ENCODE assay signal across 9 mouse cellular contexts in the genomic region with DNA sequence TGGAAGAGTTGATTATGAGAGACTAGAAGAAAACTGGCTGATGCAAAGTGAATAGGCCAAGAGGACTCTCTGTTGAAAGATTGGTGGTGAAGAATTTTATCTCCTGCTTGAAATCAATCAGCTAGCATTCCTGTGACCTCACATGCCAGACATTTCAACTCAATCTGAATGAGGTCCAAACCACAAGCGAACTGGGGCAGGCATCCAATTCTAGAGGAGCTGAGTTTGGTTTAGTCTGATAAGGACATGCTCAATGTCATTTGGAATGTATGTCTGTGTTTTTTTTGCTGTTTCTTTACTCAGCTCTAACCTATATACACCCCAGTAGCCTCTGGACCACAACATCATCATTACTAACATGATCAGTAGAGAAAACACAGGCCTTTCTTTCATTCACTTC.
DNase-seq lines count a peak whose midpoint lies in the region; ATAC-seq lines count a peak whose summit lies in the region.
"Had no signal": no experiment of that assay in that cellular context is flagged by ENCODE, and none has a peak within 500 bp of the region (broad histone marks: within the 10 kb centered on the region; RNA-seq: fewer than 3 reads in every experiment).

No protein-coding gene starts in this region.

- H3K4me3 ChIP-seq in heart, embryonic 11.5 days (ENCODE audit: low read depth, low read length), result no peak overlapping the region
- H3K4me3 ChIP-seq in forebrain, embryonic 10.5 days, result no peak overlapping the region
- no peak overlapping the region for H3K4me3 ChIP-seq in intestine, embryonic 15.5 days (replicated peaks)

- no peak overlapping the region for H3K9ac ChIP-seq in heart, embryonic 11.5 days (ENCODE audit: low read depth, low read length)
- H3K9ac ChIP-seq in intestine, embryonic 15.5 days, result no peak overlapping the region

- H3K4me2 ChIP-seq in heart, embryonic 11.5 days, result no peak overlapping the region
- no peak overlapping the region for H3K4me2 ChIP-seq in intestine, embryonic 15.5 days (replicated peaks)

- H3K9me3 ChIP-seq in heart, embryonic 11.5 days (replicated peaks; ENCODE audit: control insufficient read depth, low read length), result no peaks in the 10 kb centered on the region
- H3K9me3 ChIP-seq in forebrain, embryonic 10.5 days, result no peaks in the 10 kb centered on the region
- no peaks in the 10 kb centered on the region for H3K9me3 ChIP-seq in intestine, embryonic 15.5 days

- H3K4me1 ChIP-seq in heart, embryonic 11.5 days (ENCODE audit: control insufficient read depth, insufficient read depth, low read length), result no peaks in the 10 kb centered on the region
- H3K4me1 ChIP-seq in forebrain, embryonic 10.5 days, result no peaks in the 10 kb centered on the region
- H3K4me1 ChIP-seq in intestine, embryonic 15.5 days (replicated peaks), result no peaks in the 10 kb centered on the region

- WGBS in heart, embryonic 11.5 days (ENCODE audit: insufficient replicate concordance), result 11% methylated on average over 1 of the region's 1 CpGs
- 87% methylated on average over 1 of the region's 1 CpGs for WGBS in forebrain, embryonic 10.5 days
- 61% methylated on average over 1 of the region's 1 CpGs for WGBS in intestine, embryonic 15.5 days

- peak; percentile 29 to 38 for DNase-seq in heart, adult 18-20 months
- DNase-seq in 3T3-L1 (ENCODE audit: low read depth, low spot score), result peak; percentile 92
- DNase-seq in adrenal gland, postnatal 25 days, result peak; percentile 66
- DNase-seq in lung, adult 18-20 months, result peak; percentile 68 to 74
- no peak for DNase-seq in forebrain, embryonic 10.5 days (ENCODE audit: extremely low spot score, low spot score)
- no peak for DNase-seq in thymus, postnatal 4 days
- DNase-seq: embryo, embryonic 11 days had no signal

- H3K36me3 ChIP-seq in heart, embryonic 11.5 days (ENCODE audit: control insufficient read depth, insufficient read depth, low read length), result no peaks in the 10 kb centered on the region
- H3K36me3 ChIP-seq in forebrain, embryonic 10.5 days (replicated peaks), result no peaks in the 10 kb centered on the region
- no peaks in the 10 kb centered on the region for H3K36me3 ChIP-seq in intestine, embryonic 15.5 days

- no peak for ATAC-seq in heart, embryonic 11.5 days (replicated peaks; ENCODE audit: insufficient number of reproducible peaks, low FRiP score, low TSS enrichment)
- ATAC-seq in intestine, embryonic 15.5 days, result no peak

- H3K27me3 ChIP-seq in heart, embryonic 11.5 days (ENCODE audit: control insufficient read depth, insufficient read depth, low read length), result no peaks in the 10 kb centered on the region
- H3K27me3 ChIP-seq in forebrain, embryonic 10.5 days (ENCODE audit: poor library complexity, severe bottlenecking), result no peaks in the 10 kb centered on the region
- H3K27me3 ChIP-seq in intestine, embryonic 15.5 days (replicated peaks), result no peaks in the 10 kb centered on the region

- H3K27ac ChIP-seq in heart, embryonic 11.5 days (ENCODE audit: low read depth, low read length), result no peak overlapping the region
- no peak overlapping the region for H3K27ac ChIP-seq in forebrain, embryonic 10.5 days
- H3K27ac ChIP-seq in intestine, embryonic 15.5 days, result no peak overlapping the region

Comparison
In these comparisons a context has a peak if more than half of its experiments do, and no peak if none do; other contexts are left out.
1. DNase-seq: peak in heart, adult 18-20 months (2 of 2), 3T3-L1 (single experiment), adrenal gland, postnatal 25 days (single experiment) and lung, adult 18-20 months (2 of 2); none in forebrain, embryonic 10.5 days (single experiment) and thymus, postnatal 4 days (single experiment).